Mouse (Mus musculus): ENCODE data around the gene Sik2. TPM values are rescaled to one million over a fixed set of nuclear protein-coding genes. Genes with fewer than 3 reads are reported as not detected.

Gene Sik2
- polyA plus RNA-seq, 1 experiment = 0.77 TPM

GRCm38 (mm10) chr9:50877431-50877830, 131.4 kb downstream of the Sik2 start:
- TF ChIP-seq FLI1 (IDR thresholded peaks at IDR 0.05; ENCODE audit: low read length) = no peak
- no peak for TF ChIP-seq GATA1 (IDR thresholded peaks at IDR 0.05; ENCODE audit: borderline replicate concordance, low read length)
- no peaks in the 10 kb centered on the region for H3K9me3 ChIP-seq
- H3K4me3 ChIP-seq (replicated peaks) = no peak overlapping the region
- H3K4me1 ChIP-seq = peaks cover 4% of the 10 kb centered on the region
- peaks cover 96% of the 10 kb centered on the region for H3K36me3 ChIP-seq (replicated peaks; ENCODE audit: low read length)
- H3K27me3 ChIP-seq (replicated peaks) = no peaks in the 10 kb centered on the region

GRCm38 (mm10) chr9:50876287-50876686, 132.6 kb downstream of the Sik2 start:
- Histone ChIP-seq H3K27me3 (replicated peaks) (no peaks in the 10 kb centered on the region), H3K9me3 (no peaks in the 10 kb centered on the region), H3K4me3 (replicated peaks) (no peak overlapping the region), H3K36me3 (replicated peaks; ENCODE audit: low read length) (peaks cover 88% of the 10 kb centered on the region), H3K4me1 (peaks cover 3% of the 10 kb centered on the region; the same call in 1 of the 2 replicates)
- TF ChIP-seq FLI1 (IDR thresholded peaks at IDR 0.05; ENCODE audit: low read length) = no peak
- no peak for TF ChIP-seq GATA1 (IDR thresholded peaks at IDR 0.05; ENCODE audit: borderline replicate concordance, low read length)

GRCm38 (mm10) chr9:50875470-50875869, 133.4 kb downstream of the Sik2 start:
- no peak for TF ChIP-seq GATA1 (IDR thresholded peaks at IDR 0.05; ENCODE audit: borderline replicate concordance, low read length)
- no peak for TF ChIP-seq FLI1 (IDR thresholded peaks at IDR 0.05; ENCODE audit: low read length)
- Histone ChIP-seq H3K27me3 (replicated peaks) (no peaks in the 10 kb centered on the region), H3K36me3 (replicated peaks; ENCODE audit: low read length) (peaks cover 88% of the 10 kb centered on the region), H3K9me3 (no peaks in the 10 kb centered on the region), H3K4me3 (replicated peaks) (no peak overlapping the region), H3K4me1 (peaks cover 3% of the 10 kb centered on the region; the same call in 1 of the 2 replicates)

- Histone ChIP-seq H3K4me1 (peaks cover 3% of the 10 kb centered on the region; the same call in 1 of the 2 replicates), H3K36me3 (replicated peaks; ENCODE audit: low read length) (peaks cover 86% of the 10 kb centered on the region), H3K27me3 (replicated peaks) (no peaks in the 10 kb centered on the region), H3K4me3 (replicated peaks) (no peak overlapping the region), H3K9me3 (no peaks in the 10 kb centered on the region)
- no peak for TF ChIP-seq GATA1 (IDR thresholded peaks at IDR 0.05; ENCODE audit: borderline replicate concordance, low read length)
- no peak for TF ChIP-seq FLI1 (IDR thresholded peaks at IDR 0.05; ENCODE audit: low read length)
Observed at GRCm38 (mm10) chr9:50874031-50874430, 134.8 kb downstream of the Sik2 start.

GRCm38 (mm10) chr9:50873210-50873609, 135.7 kb downstream of the Sik2 start:
- Histone ChIP-seq H3K4me3 (replicated peaks) (no peak overlapping the region), H3K9me3 (no peaks in the 10 kb centered on the region), H3K27me3 (replicated peaks) (no peaks in the 10 kb centered on the region), H3K4me1 (peaks cover 3% of the 10 kb centered on the region; the same call in 1 of the 2 replicates), H3K36me3 (replicated peaks; ENCODE audit: low read length) (peaks cover 86% of the 10 kb centered on the region)
- TF ChIP-seq FLI1 (IDR thresholded peaks at IDR 0.05; ENCODE audit: low read length) (no peak), GATA1 (IDR thresholded peaks at IDR 0.05; ENCODE audit: borderline replicate concordance, low read length) (no peak)

- Histone ChIP-seq H3K4me3 (replicated peaks) (no peak overlapping the region), H3K27me3 (replicated peaks) (no peaks in the 10 kb centered on the region), H3K36me3 (replicated peaks; ENCODE audit: low read length) (peaks cover 86% of the 10 kb centered on the region), H3K9me3 (no peaks in the 10 kb centered on the region), H3K4me1 (peaks cover 31% of the 10 kb centered on the region)
- TF ChIP-seq FLI1 (IDR thresholded peaks at IDR 0.05; ENCODE audit: low read length) (no peak), GATA1 (IDR thresholded peaks at IDR 0.05; ENCODE audit: borderline replicate concordance, low read length) (no peak)
Observed at GRCm38 (mm10) chr9:50868182-50868581, 140.7 kb downstream of the Sik2 start.

GRCm38 (mm10) chr9:50867015-50867414, 141.9 kb downstream of the Sik2 start:
- no peak for TF ChIP-seq FLI1 (IDR thresholded peaks at IDR 0.05; ENCODE audit: low read length)
- no peak for TF ChIP-seq GATA1 (IDR thresholded peaks at IDR 0.05; ENCODE audit: borderline replicate concordance, low read length)
- Histone ChIP-seq H3K4me1 (peaks cover 31% of the 10 kb centered on the region), H3K9me3 (no peaks in the 10 kb centered on the region), H3K36me3 (replicated peaks; ENCODE audit: low read length) (peaks cover 88% of the 10 kb centered on the region), H3K27me3 (replicated peaks) (no peaks in the 10 kb centered on the region), H3K4me3 (replicated peaks) (no peak overlapping the region)

GRCm38 (mm10) chr9:50865803-50866202, 143.1 kb downstream of the Sik2 start:
- Histone ChIP-seq H3K4me1 (peaks cover 33% of the 10 kb centered on the region), H3K36me3 (replicated peaks; ENCODE audit: low read length) (peaks cover 95% of the 10 kb centered on the region), H3K9me3 (no peaks in the 10 kb centered on the region), H3K4me3 (replicated peaks) (peak overlapping the region; percentile 70), H3K27me3 (replicated peaks) (no peaks in the 10 kb centered on the region)
- no peak for TF ChIP-seq GATA1 (IDR thresholded peaks at IDR 0.05; ENCODE audit: borderline replicate concordance, low read length)
- no peak for TF ChIP-seq FLI1 (IDR thresholded peaks at IDR 0.05; ENCODE audit: low read length)

GRCm38 (mm10) chr9:50864877-50865276, 144.0 kb downstream of the Sik2 start:
- Histone ChIP-seq H3K9me3 (no peaks in the 10 kb centered on the region), H3K36me3 (replicated peaks; ENCODE audit: low read length) (peaks cover 95% of the 10 kb centered on the region), H3K4me3 (replicated peaks) (no peak overlapping the region), H3K4me1 (peaks cover 41% of the 10 kb centered on the region), H3K27me3 (replicated peaks) (no peaks in the 10 kb centered on the region)
- TF ChIP-seq GATA1 (IDR thresholded peaks at IDR 0.05; ENCODE audit: borderline replicate concordance, low read length) (no peak), FLI1 (IDR thresholded peaks at IDR 0.05; ENCODE audit: low read length) (no peak)

- TF ChIP-seq GATA1 (IDR thresholded peaks at IDR 0.05; ENCODE audit: borderline replicate concordance, low read length) (no peak), FLI1 (IDR thresholded peaks at IDR 0.05; ENCODE audit: low read length) (no peak)
- Histone ChIP-seq H3K4me1 (peaks cover 41% of the 10 kb centered on the region), H3K27me3 (replicated peaks) (no peaks in the 10 kb centered on the region), H3K4me3 (replicated peaks) (no peak overlapping the region), H3K36me3 (replicated peaks; ENCODE audit: low read length) (peaks cover 96% of the 10 kb centered on the region), H3K9me3 (no peaks in the 10 kb centered on the region)
Observed at GRCm38 (mm10) chr9:50863824-50864223, 145.0 kb downstream of the Sik2 start.
